Mouse (Mus musculus) ovary, adult 2 months (tissue): ENCODE data around the gene F2. TPM values are rescaled to one million over a fixed set of nuclear protein-coding genes. Genes with fewer than 3 reads are reported as not detected.

Experiments
- polyA plus RNA-seq: library from polyadenylated mRNA; depleted of rRNA; stranded (reverse); fragments of >200 nt; gene quantifications from 2 replicates; pipeline ENCODE4 v1.2.3, GENCODE M21; 2012; rRNA removed

Gene F2
- 0.88 and 1.6 TPM in 2 replicates for polyA plus RNA-seq

GRCm38 (mm10) chr2:91636229-91636628 lies at the start of gene F2:
TSS of gene F2 (minus strand) at chr2:91636414.

DNA sequence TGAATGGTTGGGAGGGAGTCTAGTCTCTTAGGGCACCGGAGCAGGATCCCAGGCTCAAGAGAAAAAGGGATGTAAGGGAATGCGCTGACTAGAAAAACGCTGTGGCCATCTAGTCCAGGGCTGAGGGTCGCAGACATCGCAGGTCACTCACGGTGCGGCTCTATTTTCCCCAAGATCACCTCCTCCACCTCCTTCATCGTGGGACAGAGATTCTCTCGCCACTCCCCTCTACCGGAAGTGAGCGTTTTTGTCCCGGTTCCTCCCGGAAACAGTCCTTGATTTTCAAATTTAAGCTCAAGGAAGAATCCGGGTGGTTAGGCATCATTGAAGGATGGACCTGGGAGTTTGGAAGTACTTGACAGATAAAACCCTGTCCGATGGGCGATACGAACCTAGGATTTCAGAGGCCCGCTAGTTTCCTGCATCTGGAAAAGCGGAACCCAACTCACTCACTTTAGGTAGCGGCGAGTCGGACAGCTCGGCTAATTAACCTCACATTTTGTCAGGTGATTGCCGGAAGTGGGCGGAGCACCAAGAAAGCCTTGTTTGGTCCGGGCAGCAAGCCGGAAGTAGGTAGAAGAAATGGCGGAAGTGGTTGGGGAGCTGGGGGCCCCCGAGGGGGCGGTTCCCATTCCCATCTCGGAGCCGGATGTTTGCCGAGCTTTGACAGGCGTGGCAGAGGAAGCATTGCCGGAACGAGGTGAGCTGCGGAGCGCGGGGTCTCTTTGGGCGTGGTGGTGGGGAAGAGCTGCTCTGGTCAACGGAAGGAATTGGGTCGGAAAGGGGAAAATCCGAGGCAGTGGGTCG lies 13.5 kb upstream of the F2 start, which contains the start of the genes Zfp408 and Arhgap1:
Gene Zfp408, minus strand, starts transcription at position 239 of the 807 bp plus-strand sequence.
Gene Arhgap1, plus strand, starts transcription at position 308 of the 807 bp plus-strand sequence.

Other genes starting within 250 kb of the F2 start
- gene 1110051M20Rik, start 191.7 kb downstream of the F2 start, polyA plus RNA-seq: 25.6 and 35.1 TPM in 2 replicates
- 10.4 and 11.2 TPM in 2 replicates for gene Lrp4, start 178.9 kb downstream of the F2 start, polyA plus RNA-seq
- 5.8 and 6.8 TPM in 2 replicates for gene Ckap5, start 109.7 kb downstream of the F2 start, polyA plus RNA-seq
- 26.9 and 31.1 TPM in 2 replicates for gene Zfp408, start 13.4 kb upstream of the F2 start, polyA plus RNA-seq
- gene Arhgap1, start 13.4 kb upstream of the F2 start, polyA plus RNA-seq: 151 and 169 TPM in 2 replicates
- gene Atg13, start 74.2 kb upstream of the F2 start, polyA plus RNA-seq: 34.4 and 35.9 TPM in 2 replicates
- 2.4 and 3.1 TPM in 2 replicates for gene Harbi1, start 74.4 kb upstream of the F2 start, polyA plus RNA-seq
- 26.1 and 29.7 TPM in 2 replicates for gene Ambra1, start 93.7 kb upstream of the F2 start, polyA plus RNA-seq